Mouse (Mus musculus) limb, embryonic 14.5 days (tissue): ENCODE data around the gene Shb. TPM values are rescaled to one million over a fixed set of nuclear protein-coding genes. Genes with fewer than 3 reads are reported as not detected.

Experiments used
- ATAC-seq: fragments of 200-750 bp; cut with Nextera tagmentation; 2 replicates; pipeline ENCODE4 v1.8.0; 2017; ENCODE audit warnings: low read depth, moderate number of reproducible peaks, moderate TSS enrichment; ENCODE audit not compliant: low FRiP score
- DNase-seq: peaks from one replicate; pipeline ENCODE4 v3.0.0-alpha.2; 2015; ENCODE audit warnings: low spot score
- H3K27ac ChIP-seq: fragments of 300-500 bp; sonication (generic); replicated peaks from 2 replicates; pipeline ENCODE4 v1.5.1; 2014; ENCODE audit warnings: low read depth, mild to moderate bottlenecking, low read length, moderate library complexity, mixed read lengths
- H3K27me3 ChIP-seq: fragments of 300-500 bp; sonication (generic); 2 replicates; pipeline ENCODE4 v1.6.1; 2014; ENCODE audit warnings: low read length, mixed read lengths; ENCODE audit not compliant: control insufficient read depth, insufficient read depth
- H3K36me3 ChIP-seq: fragments of 300-500 bp; sonication (generic); 2 replicates; pipeline ENCODE4 v1.6.1; 2014; ENCODE audit warnings: mild to moderate bottlenecking, low read length, moderate library complexity, mixed read lengths; ENCODE audit not compliant: control insufficient read depth, insufficient read depth
- H3K4me1 ChIP-seq: fragments of 300-500 bp; sonication (generic); 2 replicates; pipeline ENCODE4 v1.6.1; 2014; ENCODE audit warnings: antibody characterized with exemption, low read length, mixed read lengths; ENCODE audit not compliant: control insufficient read depth, insufficient read depth
- H3K4me2 ChIP-seq: fragments of 300-500 bp; sonication (generic); replicated peaks from 2 replicates; pipeline ENCODE4 v1.6.1; 2014; ENCODE audit warnings: low read depth, mild to moderate bottlenecking, low read length, moderate library complexity; ENCODE audit not compliant: severe bottlenecking
- H3K4me3 ChIP-seq: fragments of 300-500 bp; sonication (generic); replicated peaks from 2 replicates; pipeline ENCODE4 v1.5.1; 2014; ENCODE audit warnings: low read length
- H3K9ac ChIP-seq: fragments of 300-500 bp; sonication (generic); 2 replicates; pipeline ENCODE4 v1.6.1; 2014; ENCODE audit warnings: mild to moderate bottlenecking, low read depth, low read length, moderate library complexity; ENCODE audit not compliant: severe bottlenecking
- H3K9me3 ChIP-seq: fragments of 300-500 bp; sonication (generic); 2 replicates; pipeline ENCODE4 v1.6.1; 2016; ENCODE audit warnings: low read length; ENCODE audit not compliant: control insufficient read depth
- POLR2A ChIP-seq: fragments of 200-500 bp; IDR thresholded peaks from 2 replicates; pipeline ENCODE4 v1.8.0; 2012; ENCODE audit warnings: inconsistent platforms, mild to moderate bottlenecking, moderate library complexity, borderline replicate concordance; ENCODE audit not compliant: insufficient read depth, insufficient read length; ENCODE audit errors: extremely low read depth
- WGBS: fragments of 180-500 bp; shearing (Covaris S2); extraction: QIAGEN DNeasy Blood & Tissue Kit; methylation state at CpG from one replicate; pipeline ENCODE4 v1.1.7; 2014; 5-methylcytosine and 5-hydroxymethylcytosine counted together
- polyA plus RNA-seq, 2 experiments: library from polyadenylated mRNA; depleted of rRNA in 1 of 2; stranded (reverse) in 1 of 2; unstranded in 1 of 2; fragments of >200 nt; fragmentation: Nextera tagmentation in 1 of 2; extraction: Ambion mirVana in 1 of 2; gene quantifications; 2 replicates each; pipeline versions ENCODE4 v1.2.1 to v1.2.3; 2012 to 2014

Gene Shb
- polyA plus RNA-seq, 2 experiments: 10.6 to 19.0 TPM

DNA sequence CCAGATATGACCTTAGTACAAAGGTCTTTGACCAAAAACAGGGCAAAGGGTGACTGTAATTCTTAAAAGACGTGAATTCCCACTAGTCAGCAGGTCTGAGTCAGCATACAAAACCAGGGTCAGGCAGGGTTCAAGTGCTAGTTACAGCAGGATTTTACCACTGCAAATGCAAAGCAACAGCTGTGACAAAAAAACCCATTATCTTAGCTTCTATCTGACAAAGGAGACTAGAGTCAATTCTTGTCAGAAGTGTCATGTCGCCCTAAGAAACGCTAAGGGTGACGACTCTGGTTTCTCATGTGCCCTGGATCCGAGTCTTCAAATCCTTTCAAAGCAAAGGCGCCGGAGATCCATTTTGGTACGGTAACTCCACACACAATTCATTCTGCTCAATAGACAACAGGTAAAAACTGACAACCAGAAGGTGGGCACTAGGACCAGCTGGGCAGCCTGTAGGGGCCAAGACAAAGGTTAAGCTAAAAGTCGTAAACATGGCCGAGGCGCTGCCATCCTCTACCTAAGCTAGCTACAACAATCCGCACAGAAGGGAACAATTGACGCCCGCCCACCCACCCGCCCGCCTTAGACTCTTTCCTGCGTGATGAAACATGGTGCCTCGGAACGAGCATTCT is 124.5 kb downstream of the Shb start:
- peak overlapping the region; percentile 93 for H3K4me3 ChIP-seq
- 2% methylated on average over 19 of the region's 19 CpGs for WGBS
- H3K36me3 ChIP-seq: peaks cover 17% of the 10 kb centered on the region
- H3K9ac ChIP-seq: peak overlapping the region; percentile 93
- no peaks in the 10 kb centered on the region for H3K27me3 ChIP-seq
- peak; percentile 14 for DNase-seq
- H3K9me3 ChIP-seq: no peaks in the 10 kb centered on the region
- H3K4me1 ChIP-seq: peaks cover 16% of the 10 kb centered on the region
- peak overlapping the region; percentile 90; the same call in 1 of the 2 replicates for H3K27ac ChIP-seq
- TF ChIP-seq POLR2A: no peak
- H3K4me2 ChIP-seq: peak overlapping the region; percentile 94
- ATAC-seq: no peak

DNA sequence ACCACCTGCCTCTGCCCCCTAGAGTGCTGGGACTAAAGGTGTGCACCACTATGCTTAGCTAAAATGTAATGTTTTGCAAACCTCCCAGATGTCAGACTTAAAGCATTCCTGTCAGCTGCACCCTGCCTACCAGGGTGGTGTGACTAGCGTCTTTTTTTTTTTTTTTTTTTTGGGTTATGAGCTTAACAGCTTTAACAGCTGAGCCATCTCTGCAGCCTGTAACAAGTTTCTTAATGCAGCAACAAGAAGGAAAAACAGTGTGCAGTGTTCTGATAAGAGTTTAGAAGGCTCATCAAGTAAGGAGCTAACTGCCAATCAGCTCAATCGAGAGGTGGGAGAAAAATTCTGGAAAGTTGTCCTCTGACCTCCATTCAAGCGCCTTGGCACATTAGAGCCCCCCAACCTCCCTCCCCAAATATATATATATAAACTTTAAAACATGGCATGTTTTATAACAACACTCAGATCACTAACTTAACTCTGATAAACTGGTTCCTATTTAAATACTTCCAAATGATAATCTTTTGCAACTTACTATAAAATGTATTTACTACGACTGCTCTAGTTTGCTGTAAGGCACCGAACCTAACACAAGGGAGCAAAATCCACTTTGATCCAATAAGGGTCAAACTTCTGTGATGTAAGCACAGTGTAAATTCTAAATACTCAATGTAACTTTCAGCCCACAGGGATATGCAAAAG is 125.1 kb downstream of the Shb start:
- ATAC-seq (no peak), DNase-seq (no peak)
- Histone ChIP-seq H3K4me3 (peak overlapping the region; percentile 93), H3K9ac (peak overlapping the region; percentile 93), H3K4me2 (peak overlapping the region; percentile 94), H3K27ac (no peak overlapping the region), H3K27me3 (no peaks in the 10 kb centered on the region), H3K9me3 (no peaks in the 10 kb centered on the region), H3K4me1 (peaks cover 16% of the 10 kb centered on the region), H3K36me3 (peaks cover 23% of the 10 kb centered on the region)
- 47% methylated on average over 5 of the region's 5 CpGs for WGBS
- no peak for TF ChIP-seq POLR2A

DNA sequence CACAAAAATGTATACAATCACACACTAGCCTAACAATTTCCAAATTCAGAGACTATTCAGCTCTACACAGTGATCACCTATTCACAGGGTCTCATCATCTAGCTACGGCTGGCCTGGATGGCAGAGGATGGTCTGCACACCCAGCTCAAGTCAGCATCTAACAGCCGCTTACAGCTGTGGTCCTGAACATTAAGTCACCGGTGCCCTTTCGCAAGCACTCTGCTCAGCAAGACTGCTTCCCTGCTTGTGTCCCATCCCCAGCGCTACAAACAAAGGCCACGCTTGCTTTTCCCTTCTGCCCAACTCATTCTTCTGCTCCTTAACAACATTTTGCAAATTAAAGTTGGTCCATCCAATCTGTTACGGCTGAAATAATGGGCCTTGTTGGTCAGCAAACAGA is 125.9 kb downstream of the Shb start:
- ATAC-seq (no peak), DNase-seq (no peak)
- H3K36me3 ChIP-seq: peaks cover 29% of the 10 kb centered on the region
- TF ChIP-seq POLR2A: no peak
- H3K9me3 ChIP-seq: no peaks in the 10 kb centered on the region
- no peak overlapping the region for H3K9ac ChIP-seq
- H3K27me3 ChIP-seq: no peaks in the 10 kb centered on the region
- peaks cover 16% of the 10 kb centered on the region for H3K4me1 ChIP-seq
- H3K27ac ChIP-seq: no peak overlapping the region
- 86% methylated on average over 7 of the region's 7 CpGs for WGBS
- 0 out of 2 replicates have a peak overlapping the region, but pooled peaks have one; percentile 93 for H3K4me3 ChIP-seq
- no peak overlapping the region for H3K4me2 ChIP-seq

GRCm38 (mm10) chr4:45405315-45405714 is 127.0 kb downstream of the Shb start:
- DNase-seq: no peak
- H3K27me3 ChIP-seq: no peaks in the 10 kb centered on the region
- H3K4me1 ChIP-seq: peaks cover 16% of the 10 kb centered on the region
- peaks cover 37% of the 10 kb centered on the region for H3K36me3 ChIP-seq
- no peak for TF ChIP-seq POLR2A
- no peak overlapping the region for H3K4me2 ChIP-seq
- no peak overlapping the region for H3K27ac ChIP-seq
- WGBS: 55% methylated on average over 7 of the region's 7 CpGs
- no peak overlapping the region for H3K9ac ChIP-seq
- H3K4me3 ChIP-seq: no peak overlapping the region
- H3K9me3 ChIP-seq: no peaks in the 10 kb centered on the region
- ATAC-seq: no peak

GRCm38 (mm10) chr4:45404086-45404485 is 128.2 kb downstream of the Shb start:
- H3K27me3 ChIP-seq: no peaks in the 10 kb centered on the region
- no peaks in the 10 kb centered on the region for H3K9me3 ChIP-seq
- no peak for ATAC-seq
- peaks cover 13% of the 10 kb centered on the region for H3K4me1 ChIP-seq
- peaks cover 48% of the 10 kb centered on the region for H3K36me3 ChIP-seq
- H3K27ac ChIP-seq: no peak overlapping the region
- no peak overlapping the region for H3K4me2 ChIP-seq
- H3K4me3 ChIP-seq: no peak overlapping the region
- 96% methylated on average over 7 of the region's 7 CpGs for WGBS
- no peak for TF ChIP-seq POLR2A
- DNase-seq: no peak
- no peak overlapping the region for H3K9ac ChIP-seq

GRCm38 (mm10) chr4:45403499-45403878 is 128.8 kb downstream of the Shb start:
- Histone ChIP-seq H3K27ac (no peak overlapping the region), H3K9me3 (no peaks in the 10 kb centered on the region), H3K4me2 (no peak overlapping the region), H3K4me3 (no peak overlapping the region), H3K4me1 (peaks cover 13% of the 10 kb centered on the region), H3K9ac (no peak overlapping the region), H3K36me3 (peaks cover 54% of the 10 kb centered on the region), H3K27me3 (no peaks in the 10 kb centered on the region)
- WGBS: 88% methylated on average over 7 of the region's 7 CpGs
- DNase-seq (no peak), ATAC-seq (no peak)
- no peak for TF ChIP-seq POLR2A
